Mouse (Mus musculus) midbrain, embryonic 10.5 days (tissue): ENCODE measurements around the gene Olfr1062. TPM values are rescaled to one million over a fixed set of nuclear protein-coding genes. Genes with fewer than 3 reads are reported as not detected.
A peak's percentile ranks its signal among the peaks of the same experiment; 100 is the strongest.
"Not testable (repeated sequence)": the region's sequence is repeated elsewhere in the genome, so short reads cannot be mapped to it uniquely, and the experiment has no call there.

Experiments used
- DNase-seq: peaks from one replicate; pipeline ENCODE4 v3.0.0-alpha.2; 2017; ENCODE audit warnings: low spot score
- H3K27ac ChIP-seq: fragments of 300-500 bp; sonication (generic); replicated peaks from 2 replicates; pipeline ENCODE4 v1.5.1; 2016; ENCODE audit warnings: mild to moderate bottlenecking
- H3K27me3 ChIP-seq: fragments of 300-500 bp; sonication (generic); 2 replicates; pipeline ENCODE4 v1.6.1; 2016; ENCODE audit warnings: low read depth, mild to moderate bottlenecking; ENCODE audit not compliant: poor library complexity, severe bottlenecking
- H3K36me3 ChIP-seq: fragments of 300-500 bp; sonication (generic); 2 replicates; pipeline ENCODE4 v1.6.1; 2016; ENCODE audit warnings: mild to moderate bottlenecking, moderate library complexity
- H3K4me1 ChIP-seq: fragments of 300-500 bp; sonication (generic); 2 replicates; pipeline ENCODE4 v1.6.1; 2016
- H3K4me3 ChIP-seq: fragments of 300-500 bp; sonication (generic); 2 replicates; pipeline ENCODE4 v1.5.1; 2016; ENCODE audit warnings: mild to moderate bottlenecking, moderate library complexity
- H3K9me3 ChIP-seq: fragments of 300-500 bp; sonication (generic); replicated peaks from 2 replicates; pipeline ENCODE4 v1.6.1; 2016; ENCODE audit warnings: mild to moderate bottlenecking
- WGBS: fragments of 180-500 bp; shearing (Covaris S2); methylation state at CpG from one replicate; pipeline ENCODE4 v1.1.7; 2016; 5-methylcytosine and 5-hydroxymethylcytosine counted together
- polyA plus RNA-seq: library from polyadenylated mRNA; unstranded; fragments of >200 nt; fragmentation: Nextera tagmentation; extraction: Ambion mirVana; gene quantifications from 2 replicates; pipeline ENCODE4 v1.2.1, GENCODE M21; 2016

Olfr1062 gene
- not detected in 2 replicates for polyA plus RNA-seq

GRCm38 (mm10) chr2:86426649-86427048, at the start of gene Olfr1062:
TSS of gene Olfr1062 (minus strand) at chr2:86426749.
- H3K4me3 ChIP-seq, H3K36me3 ChIP-seq, H3K27ac ChIP-seq, H3K27me3 ChIP-seq, H3K9me3 ChIP-seq, H3K4me1 ChIP-seq, DNase-seq: not testable (repeated sequence)

GRCm38 (mm10) chr2:86464442-86465109, 38.0 kb upstream of the Olfr1062 start:
- Histone ChIP-seq H3K4me1 (no peaks in the 10 kb centered on the region), H3K27ac (no peak overlapping the region), H3K27me3 (no peaks in the 10 kb centered on the region), H3K4me3 (no peak overlapping the region), H3K36me3 (no peaks in the 10 kb centered on the region), H3K9me3 (no peaks in the 10 kb centered on the region)
- peak; percentile 62 for DNase-seq
- 43% methylated on average over 10 of the region's 10 CpGs for WGBS

- H3K27me3 ChIP-seq: no peaks in the 10 kb centered on the region
- no peaks in the 10 kb centered on the region for H3K36me3 ChIP-seq
- H3K9me3 ChIP-seq: no peaks in the 10 kb centered on the region
- no peak overlapping the region for H3K4me3 ChIP-seq
- 84% methylated on average over 1 of the region's 1 CpGs for WGBS
- H3K27ac ChIP-seq: no peak overlapping the region
- no peak for DNase-seq
- H3K4me1 ChIP-seq: no peaks in the 10 kb centered on the region
These were observed 33.9 kb upstream of the Olfr1062 start for GRCm38 (mm10) chr2:86460434-86460833.

- H3K36me3 ChIP-seq: no peaks in the 10 kb centered on the region
- no peak within 1 kb of the TSS for H3K4me3 ChIP-seq
- no peaks in the 10 kb centered on the region for H3K9me3 ChIP-seq
- H3K27ac ChIP-seq: no peak within 1 kb of the TSS
- H3K4me1 ChIP-seq: no peaks in the 10 kb centered on the region
- WGBS: 95% methylated on average over 1 of the region's 1 CpGs
- no peaks in the 10 kb centered on the region for H3K27me3 ChIP-seq
- DNase-seq: no peak
These were observed 29.6 kb upstream of the Olfr1062 start, which contains the start of gene Olfr1066 for GRCm38 (mm10) chr2:86456169-86456568. TSS of gene Olfr1066 (minus strand) at chr2:86456269.

GRCm38 (mm10) chr2:86450491-86450890, 23.9 kb upstream of the Olfr1062 start, which contains the start of gene Olfr1065:
TSS of gene Olfr1065 (minus strand) at chr2:86450591.
- H3K4me1 ChIP-seq, H3K27ac ChIP-seq, DNase-seq, H3K27me3 ChIP-seq, H3K9me3 ChIP-seq, H3K36me3 ChIP-seq, H3K4me3 ChIP-seq: not testable (repeated sequence)
- WGBS: 91% methylated on average over 1 of the region's 1 CpGs

- not testable (repeated sequence) for H3K36me3 ChIP-seq, H3K9me3 ChIP-seq, H3K27me3 ChIP-seq, H3K27ac ChIP-seq, DNase-seq, H3K4me3 ChIP-seq, H3K4me1 ChIP-seq
- WGBS: 62% methylated on average over 1 of the region's 1 CpGs
These were observed 15.6 kb upstream of the Olfr1062 start for GRCm38 (mm10) chr2:86442101-86442500.

- not testable (repeated sequence) for H3K27me3 ChIP-seq, H3K4me3 ChIP-seq, DNase-seq, H3K36me3 ChIP-seq, H3K27ac ChIP-seq, H3K9me3 ChIP-seq, H3K4me1 ChIP-seq
- 86% methylated on average over 8 of the region's 8 CpGs for WGBS
These were observed 2.0 kb upstream of the Olfr1062 start for GRCm38 (mm10) chr2:86428511-86428910.

GRCm38 (mm10) chr2:86413950-86414349, 12.6 kb downstream of the Olfr1062 start, which contains the start of gene Olfr1061:
TSS of gene Olfr1061 (minus strand) at chr2:86414050.
- DNase-seq: no peak
- no peak within 1 kb of the TSS for H3K27ac ChIP-seq
- H3K36me3 ChIP-seq: no peaks in the 10 kb centered on the region
- no peaks in the 10 kb centered on the region for H3K27me3 ChIP-seq
- WGBS: 85% methylated on average over 1 of the region's 1 CpGs
- H3K4me3 ChIP-seq: no peak within 1 kb of the TSS
- H3K9me3 ChIP-seq: no peaks in the 10 kb centered on the region
- H3K4me1 ChIP-seq: no peaks in the 10 kb centered on the region

GRCm38 (mm10) chr2:86395114-86395513, 31.4 kb downstream of the Olfr1062 start:
- DNase-seq: no peak
- Histone ChIP-seq H3K27me3 (no peaks in the 10 kb centered on the region), H3K36me3 (no peaks in the 10 kb centered on the region), H3K4me1 (no peaks in the 10 kb centered on the region), H3K9me3 (no peaks in the 10 kb centered on the region), H3K27ac (no peak overlapping the region), H3K4me3 (no peak overlapping the region)
- WGBS: 91% methylated on average over 2 of the region's 2 CpGs

- H3K4me1 ChIP-seq, H3K4me3 ChIP-seq, H3K27ac ChIP-seq, H3K36me3 ChIP-seq, H3K27me3 ChIP-seq, H3K9me3 ChIP-seq, DNase-seq: not testable (repeated sequence)
These were observed 38.1 kb downstream of the Olfr1062 start, which contains the start of gene Olfr1058 for GRCm38 (mm10) chr2:86388461-86388860. TSS of gene Olfr1058 (minus strand) at chr2:86388561.

- Histone ChIP-seq H3K4me3 (no peak within 1 kb of the TSS), H3K36me3 (no peaks in the 10 kb centered on the region), H3K4me1 (no peaks in the 10 kb centered on the region), H3K27me3 (no peaks in the 10 kb centered on the region), H3K27ac (no peak within 1 kb of the TSS), H3K9me3 (no peaks in the 10 kb centered on the region)
- no peak for DNase-seq
These were observed 48.3 kb downstream of the Olfr1062 start, which contains the start of gene Olfr1057 for GRCm38 (mm10) chr2:86378293-86378692. TSS of gene Olfr1057 (minus strand) at chr2:86378393.
